Mouse (Mus musculus) lung, postnatal 10 days (tissue): ENCODE measurements around the gene Tmem268.
A peak's percentile ranks its signal among the peaks of the same experiment; 100 is the strongest.

Experiments used
- DNase-seq: peaks from one replicate; pipeline ENCODE4 v3.0.0; 2021

Gene Tmem268

DNA sequence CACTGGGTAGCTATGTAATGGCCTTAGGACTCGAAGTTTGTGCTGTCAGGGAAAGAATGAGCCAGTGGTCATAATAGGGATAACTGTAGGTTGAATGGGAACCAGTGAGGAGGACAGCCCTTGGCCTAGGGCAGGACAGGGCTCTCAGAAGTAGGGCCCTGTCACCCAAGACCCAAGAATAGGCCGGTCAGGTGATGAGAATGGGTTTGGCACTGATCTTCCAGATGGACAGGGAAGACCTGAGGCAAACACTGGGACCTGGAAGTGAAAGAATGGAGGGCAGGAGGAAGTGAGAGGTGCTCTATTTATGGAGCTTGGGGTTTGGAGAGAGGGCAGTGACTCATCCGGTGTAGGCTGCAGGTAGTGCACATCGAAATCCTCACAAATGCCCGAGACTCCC, 1.9 kb upstream of the Tmem268 start:
- DNase-seq = no peak

DNA sequence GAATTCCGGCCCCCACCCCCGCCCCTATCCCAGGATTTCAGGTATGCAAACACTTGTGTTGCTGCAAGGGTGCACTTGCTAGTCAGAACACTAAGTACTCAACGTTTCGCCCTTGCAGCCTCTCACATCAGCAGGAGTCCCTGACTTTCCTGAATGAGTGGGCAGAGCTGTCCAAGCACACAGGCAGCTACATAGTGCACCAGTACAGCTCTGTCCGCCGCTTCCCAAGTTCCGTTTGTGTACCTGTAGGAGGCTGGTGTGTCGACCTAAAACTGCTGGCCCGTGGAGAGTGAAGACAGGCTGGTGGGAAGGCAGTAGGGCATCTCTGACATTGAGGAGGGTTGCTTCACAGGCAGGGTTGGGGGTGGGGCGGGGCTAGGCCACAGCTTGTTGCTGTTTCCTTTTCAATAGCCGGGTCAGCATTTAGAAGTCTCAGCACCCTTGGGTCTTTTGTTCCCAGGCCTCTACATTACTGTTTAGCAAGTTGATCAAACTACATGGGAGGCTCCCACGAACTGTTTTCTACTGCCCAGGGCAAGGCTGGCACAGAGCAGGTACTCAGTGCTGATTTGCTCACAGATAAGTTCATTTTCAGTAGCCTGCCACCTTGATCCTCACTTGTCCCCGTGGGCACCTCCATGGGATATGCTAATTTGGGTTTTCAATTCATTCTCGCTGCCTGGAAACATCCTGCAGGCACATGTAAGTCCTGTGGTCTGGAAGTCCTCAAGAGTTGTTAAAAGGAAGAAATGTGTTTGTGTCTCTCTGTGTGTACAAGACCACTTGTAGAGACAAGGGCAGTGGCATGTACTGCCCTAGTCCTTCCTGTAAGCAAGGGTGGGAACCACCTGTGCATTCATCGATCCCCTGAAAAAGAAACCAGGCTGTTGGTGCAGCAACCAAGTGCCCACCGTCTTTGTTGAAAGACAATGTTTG, 1.2 kb upstream of the Tmem268 start:
- DNase-seq = no peak

- DNase-seq = no peak
These were observed 631 bp downstream of the Tmem268 start for GRCm38 (mm10) chr4:63559127-63559697.

GRCm38 (mm10) chr4:63560079-63560478, 1.5 kb downstream of the Tmem268 start:
- DNase-seq = peak; percentile 56

DNA sequence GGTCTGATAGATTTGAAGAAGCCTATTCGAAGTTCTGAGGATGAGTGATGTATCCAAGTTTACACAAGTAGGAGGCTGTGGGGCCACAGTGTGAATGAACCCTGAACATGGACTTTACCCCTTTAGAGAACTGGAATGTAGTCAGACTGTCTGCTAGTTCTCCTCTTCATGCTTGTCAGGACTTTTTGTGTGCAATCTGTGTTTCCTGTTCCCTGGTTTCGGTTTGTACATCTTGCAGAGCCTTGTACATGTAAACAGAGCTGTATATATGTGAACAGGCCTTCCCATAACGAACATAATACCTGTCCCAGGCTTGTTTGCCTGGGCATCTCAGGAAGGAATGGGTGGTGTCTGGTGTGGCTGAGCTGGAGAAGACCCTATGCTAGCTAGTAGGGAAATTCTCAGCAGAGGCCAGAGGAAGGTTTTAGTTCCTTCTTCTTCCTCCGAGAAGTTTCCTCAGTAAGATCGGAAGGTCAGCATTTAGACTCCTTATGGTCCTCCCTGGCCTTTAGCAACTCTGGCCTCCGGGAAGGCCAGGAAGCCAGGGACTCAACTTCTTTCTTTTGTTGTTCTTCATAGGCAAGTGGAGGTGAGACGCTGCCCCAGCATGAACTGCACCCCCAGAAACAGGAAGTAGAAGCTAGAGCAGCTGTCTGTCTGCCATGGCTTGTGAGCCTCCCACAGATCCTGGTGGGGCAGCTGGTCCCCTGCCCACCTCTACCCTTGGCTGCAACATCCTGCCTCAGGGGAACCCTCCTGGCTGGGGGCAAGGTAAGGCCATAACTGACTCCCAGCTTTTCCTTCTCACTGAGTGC, 3.5 kb downstream of the Tmem268 start:
- DNase-seq = no peak

GRCm38 (mm10) chr4:63562742-63563141, 4.2 kb downstream of the Tmem268 start:
- DNase-seq = no peak

GRCm38 (mm10) chr4:63567712-63568390, 9.3 kb downstream of the Tmem268 start:
- no peak for DNase-seq

DNA sequence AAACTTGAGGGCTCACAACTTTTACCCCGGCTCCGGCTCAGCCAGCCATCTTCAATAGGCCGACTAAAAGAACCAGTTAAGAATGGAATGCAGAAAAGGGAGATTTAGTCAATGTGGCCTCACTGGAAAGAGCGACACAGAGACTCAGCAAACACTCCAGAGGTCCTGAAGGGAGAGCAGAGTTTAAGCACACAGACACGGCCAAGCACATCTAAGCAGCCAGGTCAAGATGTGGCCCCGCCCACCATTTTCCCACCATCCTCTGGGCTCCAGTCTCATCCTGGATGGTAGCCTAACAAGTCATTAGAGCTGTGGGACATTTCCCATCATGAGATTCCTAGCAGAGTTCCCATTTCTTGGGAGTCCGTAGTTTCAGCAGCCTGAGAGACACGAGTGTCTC, 10.7 kb downstream of the Tmem268 start:
- no peak for DNase-seq

DNA sequence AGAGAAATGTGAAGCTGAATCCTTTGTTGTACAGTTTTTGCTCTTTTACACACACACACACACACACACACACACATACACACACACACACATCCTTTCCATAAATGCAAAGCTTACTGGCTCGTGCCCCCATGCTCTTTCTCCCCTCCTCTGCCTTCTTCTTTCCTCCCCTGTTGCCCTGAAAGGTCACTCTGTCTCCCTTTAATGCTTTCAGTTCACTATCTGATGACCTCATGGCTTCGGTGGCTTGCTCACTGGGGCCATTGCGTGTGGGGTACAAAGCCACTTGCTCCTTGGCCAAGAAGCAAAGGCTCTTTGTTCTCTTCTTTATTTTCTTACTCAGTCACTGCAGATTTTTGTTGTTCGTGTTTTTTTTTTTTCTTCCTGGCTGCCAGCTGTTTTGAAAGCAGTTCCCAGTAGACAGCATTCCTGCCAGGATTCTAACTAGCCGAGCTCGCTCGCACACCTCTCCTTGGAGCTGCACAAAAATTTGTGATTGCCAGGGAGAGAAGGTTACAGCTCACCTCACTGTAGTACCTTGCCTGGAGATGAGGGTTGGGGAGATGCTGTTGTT, 11.7 kb downstream of the Tmem268 start:
- DNase-seq = no peak

- DNase-seq = no peak
These were observed 14.0 kb downstream of the Tmem268 start for GRCm38 (mm10) chr4:63572621-63573020.

DNA sequence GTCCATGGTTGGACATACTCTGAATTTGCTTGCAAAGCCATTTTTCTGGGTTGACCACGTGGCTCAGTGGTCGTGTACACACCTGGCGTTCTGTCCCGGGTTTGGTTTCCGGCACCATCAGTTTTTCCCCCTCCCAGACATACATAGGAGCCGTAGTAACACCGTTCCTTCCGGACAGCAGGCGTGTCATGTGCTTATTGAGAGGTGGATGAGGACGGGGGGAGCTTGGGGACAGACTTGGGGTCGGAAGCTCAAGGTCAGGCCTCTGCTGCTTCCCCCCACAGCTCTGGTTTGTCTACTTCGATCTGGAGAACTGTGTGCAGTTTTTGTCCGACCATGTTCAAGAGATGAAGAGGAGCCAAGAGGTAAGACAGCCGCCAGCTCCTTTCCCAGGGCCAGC, 21.1 kb downstream of the Tmem268 start:
- no peak for DNase-seq

DNA sequence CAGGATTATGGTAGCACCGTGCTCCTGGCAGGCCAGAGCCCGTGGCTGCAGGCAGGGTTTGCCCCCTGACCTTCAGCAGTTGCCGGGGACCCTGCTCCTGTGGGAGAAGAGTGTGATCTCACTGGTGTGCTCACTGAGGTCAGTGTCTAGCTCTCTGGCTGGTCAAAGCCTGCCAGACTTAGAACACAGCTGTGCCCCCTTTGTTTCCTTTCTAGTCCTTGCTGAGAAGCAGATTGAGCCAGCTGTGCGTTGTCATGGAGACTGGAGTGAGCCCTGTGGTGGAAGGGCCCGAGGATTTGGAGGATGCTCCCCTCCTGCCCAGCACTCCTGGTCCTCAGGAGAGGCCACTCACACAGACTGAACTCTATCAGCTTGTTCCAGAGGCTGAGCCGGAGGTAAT, 21.5 kb downstream of the Tmem268 start:
- DNase-seq = no peak

GRCm38 (mm10) chr4:63582580-63582979, 24.0 kb downstream of the Tmem268 start:
- DNase-seq = no peak

DNA sequence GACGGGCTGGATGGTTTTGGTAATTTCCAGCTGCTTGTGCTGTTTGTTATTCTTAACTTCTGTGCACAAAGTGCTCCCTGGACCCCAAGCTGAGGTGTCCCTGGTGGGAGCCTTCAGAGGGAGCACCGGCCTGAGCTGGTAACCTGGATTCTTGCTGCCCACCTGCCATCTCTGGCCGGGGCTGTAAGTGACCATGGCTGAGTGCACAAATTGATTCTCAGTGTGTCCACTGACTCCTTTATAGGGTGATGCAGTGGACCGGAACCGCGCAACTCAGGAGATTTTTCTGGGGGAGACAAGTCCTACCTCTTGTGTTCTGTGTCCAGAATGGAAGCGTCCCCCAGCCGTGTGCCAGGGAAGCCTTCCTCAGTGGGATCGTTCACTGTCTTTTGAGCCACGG, 26.6 kb downstream of the Tmem268 start:
- no peak for DNase-seq

- DNase-seq = no peak
These were observed 27.7 kb downstream of the Tmem268 start for GRCm38 (mm10) chr4:63586240-63586639.

- no peak for DNase-seq
These were observed 31.4 kb downstream of the Tmem268 start for GRCm38 (mm10) chr4:63589987-63590386.

- no peak for DNase-seq
These were observed 32.0 kb downstream of the Tmem268 start for GRCm38 (mm10) chr4:63590538-63590937.

DNA sequence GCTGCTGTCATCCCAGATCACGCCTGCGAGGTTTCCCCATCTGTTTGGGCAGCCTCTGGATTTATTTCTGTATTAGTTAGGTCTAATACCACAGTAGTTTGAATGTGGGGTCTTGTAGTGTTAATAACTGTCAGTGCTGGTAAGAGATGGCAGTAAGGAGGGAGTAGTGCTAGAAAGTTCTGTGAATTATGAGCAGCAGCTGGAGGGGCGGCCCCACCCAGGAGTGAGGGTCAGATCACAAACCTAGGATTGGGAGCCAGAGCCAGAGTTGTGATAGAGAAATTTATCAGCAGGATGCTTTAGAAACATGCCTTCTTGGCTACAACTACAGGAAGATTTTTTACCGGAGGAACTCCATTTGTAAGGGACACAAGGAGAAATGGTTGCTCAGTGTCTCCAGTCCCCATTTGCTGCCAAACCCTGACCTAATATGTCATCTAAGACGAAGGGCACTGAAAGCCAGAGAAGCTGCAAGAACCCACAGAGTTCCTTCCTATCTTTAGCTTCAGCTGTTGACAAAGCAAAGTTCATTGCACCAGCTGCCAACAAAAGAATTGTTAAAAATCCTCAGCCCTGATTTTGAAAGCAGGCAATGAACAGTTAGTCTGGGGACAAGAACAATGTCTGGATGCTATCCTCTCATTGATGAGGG, 36.0 kb downstream of the Tmem268 start:
- DNase-seq = peak; percentile 18

DNA sequence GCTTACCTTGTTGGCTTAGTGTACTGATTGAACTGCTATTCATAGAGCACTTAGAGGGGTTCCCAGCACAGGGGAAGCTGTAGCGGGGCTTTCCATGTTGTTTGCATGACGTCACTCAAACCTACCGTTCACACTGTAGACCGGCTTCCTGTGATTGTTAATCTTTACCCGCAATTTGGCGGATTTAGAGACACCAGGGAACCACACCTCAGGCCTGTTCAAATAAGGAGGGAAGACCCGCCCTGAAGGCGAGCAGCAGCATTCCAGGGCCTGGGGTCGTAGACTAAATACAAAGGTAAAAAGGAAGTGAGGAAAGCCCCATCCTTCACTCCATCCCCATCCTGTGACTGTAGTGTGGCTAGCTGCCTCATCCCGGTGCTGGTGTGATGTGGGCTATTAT, 36.7 kb downstream of the Tmem268 start:
- DNase-seq = no peak

DNA sequence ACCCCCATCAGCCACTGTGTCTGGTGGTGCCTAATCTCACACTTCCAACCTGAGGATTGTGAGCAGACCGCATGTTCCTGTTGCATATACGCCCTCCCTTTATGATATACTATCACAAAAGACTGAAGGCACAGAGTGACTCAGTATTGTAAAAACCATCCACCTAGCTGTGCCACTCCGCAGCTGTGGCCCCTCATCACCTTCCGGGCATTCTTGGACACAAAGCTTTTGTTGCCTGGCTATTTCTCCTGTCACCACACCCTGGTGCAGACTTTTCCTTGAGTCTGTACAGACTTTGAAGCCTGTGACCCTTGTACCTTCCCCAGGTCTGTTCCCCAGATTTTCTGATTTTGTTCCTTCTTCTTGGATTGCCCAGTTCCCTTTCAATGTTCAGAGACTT, 37.4 kb downstream of the Tmem268 start:
- DNase-seq = no peak

- DNase-seq = no peak
These were observed 42.2 kb downstream of the Tmem268 start for GRCm38 (mm10) chr4:63600786-63601185.

DNA sequence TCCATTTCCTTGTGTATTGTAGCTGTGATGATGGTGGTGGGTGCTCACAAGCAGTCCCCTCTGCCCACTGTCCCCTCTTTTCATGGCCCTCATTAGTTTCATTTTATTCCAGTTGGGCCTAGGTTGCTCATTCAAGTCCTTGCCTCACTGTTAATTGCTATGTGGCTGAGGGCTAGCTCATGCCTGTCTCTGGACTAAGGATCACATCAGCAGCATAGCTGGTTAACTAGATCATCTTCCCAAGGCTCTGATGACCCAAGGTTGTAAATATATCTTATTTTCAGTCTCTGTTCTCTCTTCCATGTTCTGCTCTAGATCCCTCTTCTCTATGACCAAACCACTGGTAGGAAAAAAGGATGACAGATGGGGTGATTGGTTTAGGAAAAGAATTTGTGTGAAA, 42.7 kb downstream of the Tmem268 start:
- DNase-seq = no peak
